Mouse (Mus musculus): ENCODE results near the gene Acly.

The Acly gene

GRCm38 (mm10) chr11:100527458-100528374 is at the start of gene Acly:
Acly (minus strand) TSS chr11:100528000.
- in situ Hi-C loops (cut with MboI), result no loop called here

GRCm38 (mm10) chr11:100576256-100576655 is 48.5 kb upstream of the Acly start:
- in situ Hi-C loops (cut with MboI), result no loop called here

GRCm38 (mm10) chr11:100575484-100575855 is 47.7 kb upstream of the Acly start:
- in situ Hi-C loops (cut with MboI), result no loop called here

GRCm38 (mm10) chr11:100574708-100575483 is 47.1 kb upstream of the Acly start, which contains the start of gene Cnp:
Cnp (plus strand) TSS chr11:100574904.
- in situ Hi-C loops (cut with MboI), result loop anchor here (5.0 kb wide), 1 partner anchor 127 kb away; the partner anchor contains the start of gene Dhx58

- in situ Hi-C loops (cut with MboI), result loop anchor here (5.0 kb wide), 1 partner anchor 128 kb away; the partner anchor contains the start of gene Dhx58
These were observed 46.4 kb upstream of the Acly start for GRCm38 (mm10) chr11:100574188-100574587.

- in situ Hi-C loops (cut with MboI), result loop anchor here (5.0 kb wide), 1 partner anchor 131 kb away; the partner anchor contains the start of gene Dhx58
These were observed 43.4 kb upstream of the Acly start for GRCm38 (mm10) chr11:100571202-100571567.

GRCm38 (mm10) chr11:100570430-100571201 is 42.8 kb upstream of the Acly start:
- in situ Hi-C loops (cut with MboI), result loop anchor here (5.0 kb wide), 1 partner anchor 132 kb away; the partner anchor contains the start of gene Dhx58

GRCm38 (mm10) chr11:100569789-100570188 is 42.0 kb upstream of the Acly start:
- in situ Hi-C loops (cut with MboI), result loop anchor here (5.0 kb wide), 1 partner anchor 133 kb away; the partner anchor contains the start of gene Dhx58

- in situ Hi-C loops (cut with MboI), result no loop called here
These were observed 40.9 kb upstream of the Acly start for GRCm38 (mm10) chr11:100568692-100569091.

GRCm38 (mm10) chr11:100567815-100568245 is 40.0 kb upstream of the Acly start:
- in situ Hi-C loops (cut with MboI), result no loop called here

GRCm38 (mm10) chr11:100567229-100567628 is 39.4 kb upstream of the Acly start:
- in situ Hi-C loops (cut with MboI), result no loop called here

- in situ Hi-C loops (cut with MboI), result no loop called here
These were observed 36.9 kb upstream of the Acly start for GRCm38 (mm10) chr11:100564703-100565102.

- in situ Hi-C loops (cut with MboI), result no loop called here
These were observed 36.5 kb upstream of the Acly start for GRCm38 (mm10) chr11:100564297-100564696.

- in situ Hi-C loops (cut with MboI), result no loop called here
These were observed 33.9 kb upstream of the Acly start for GRCm38 (mm10) chr11:100561748-100562147.

GRCm38 (mm10) chr11:100559476-100559875 is 31.7 kb upstream of the Acly start:
- in situ Hi-C loops (cut with MboI), result no loop called here

GRCm38 (mm10) chr11:100557563-100557962 is 29.8 kb upstream of the Acly start:
- in situ Hi-C loops (cut with MboI), result no loop called here

GRCm38 (mm10) chr11:100555583-100555982 is 27.8 kb upstream of the Acly start:
- in situ Hi-C loops (cut with MboI), result no loop called here

GRCm38 (mm10) chr11:100552842-100553241 is 25.0 kb upstream of the Acly start:
- in situ Hi-C loops (cut with MboI), result no loop called here

- in situ Hi-C loops (cut with MboI), result no loop called here
These were observed 22.3 kb upstream of the Acly start for GRCm38 (mm10) chr11:100550101-100550500.

GRCm38 (mm10) chr11:100549466-100549865 is 21.7 kb upstream of the Acly start:
- in situ Hi-C loops (cut with MboI), result no loop called here

- in situ Hi-C loops (cut with MboI), result no loop called here
These were observed 20.3 kb upstream of the Acly start for GRCm38 (mm10) chr11:100548141-100548540.

GRCm38 (mm10) chr11:100546955-100547354 is 19.2 kb upstream of the Acly start:
- in situ Hi-C loops (cut with MboI), result no loop called here
